Mouse (Mus musculus): ENCODE measurements around the gene Tnnt3. TPM values are rescaled to one million over a fixed set of nuclear protein-coding genes. Genes with fewer than 3 reads are reported as not detected.

The Tnnt3 gene
- total and polyA plus RNA-seq, 3 experiments, result not detected

DNA sequence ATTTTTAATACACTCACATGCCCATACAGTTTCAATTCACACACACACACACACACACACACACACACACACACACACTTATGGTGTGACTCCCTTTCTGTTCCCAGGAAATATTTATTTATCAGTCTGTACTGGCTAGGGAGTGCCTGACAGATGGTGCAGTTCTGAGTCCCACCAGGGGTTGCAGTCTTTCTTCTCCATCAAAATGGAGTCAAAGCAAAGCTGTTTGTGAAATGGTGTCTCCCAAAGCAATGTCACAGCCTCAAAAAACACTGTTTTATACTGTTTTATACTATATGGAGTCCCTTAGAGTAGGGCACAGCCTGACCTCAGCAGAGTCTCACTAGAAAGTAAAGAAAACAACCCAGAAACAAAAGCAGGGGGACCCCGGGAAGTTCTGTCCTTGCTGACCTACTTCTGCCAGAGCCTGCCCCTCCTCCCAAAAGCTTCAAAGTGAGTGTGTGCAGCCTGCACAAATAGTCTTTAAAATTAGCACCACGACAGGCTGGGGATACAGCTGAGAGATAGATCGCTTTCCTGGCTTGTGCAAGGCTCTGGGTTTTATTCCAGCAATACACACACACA is 41.3 kb upstream of the Tnnt3 start:
- Histone ChIP-seq H3K79me2 (ENCODE audit: control insufficient read depth, insufficient read depth, low read length, poor library complexity) (no peaks in the 10 kb centered on the region), H3K36me3 (ENCODE audit: control insufficient read depth in 1 of 2, insufficient read depth in 2 of 2, low read length in 2 of 2) (no peaks in the 10 kb centered on the region), H3K9me3 (replicated peaks; ENCODE audit: insufficient read depth, low read length) (no peaks in the 10 kb centered on the region), H3K4me3 (ENCODE audit: control insufficient read depth in 1 of 2, insufficient read depth in 1 of 2, low read depth in 2 of 2, low read length in 2 of 2) (no peak overlapping the region), H3K4me1 (ENCODE audit: control insufficient read depth in 1 of 2, insufficient read depth in 2 of 2, low read length in 2 of 2) (no peaks in the 10 kb centered on the region), H3K27ac (ENCODE audit: control insufficient read depth, low read depth, low read length) (no peak overlapping the region), H3K27me3 (ENCODE audit: control insufficient read depth in 1 of 2, insufficient read depth in 2 of 2, low read length in 2 of 2) (peaks cover 0 to 2% of the 10 kb centered on the region in 2 experiments; a peak in 1 of 4 replicates), H3K9ac (ENCODE audit: control insufficient read depth, low read depth, low read length, poor library complexity, severe bottlenecking) (no peak overlapping the region)
- TF ChIP-seq ZC3H11A (IDR thresholded peaks at IDR 0.05; ENCODE audit: low read depth, low read length) (no peak), USF2 (IDR thresholded peaks at IDR 0.05; ENCODE audit: borderline replicate concordance in 1 of 2, insufficient read depth in 1 of 2, low read depth in 1 of 2, low read length in 2 of 2) (no peak), USF1 (IDR thresholded peaks at IDR 0.05; ENCODE audit: low read depth, low read length) (no peak), EP300 (IDR thresholded peaks at IDR 0.05; ENCODE audit: low read depth in 1 of 2, low read length in 2 of 2) (no peak), POLR2AphosphoS5 (IDR thresholded peaks at IDR 0.05; ENCODE audit: borderline replicate concordance, low read depth, low read length) (no peak), KAT2A (conservative IDR thresholded peaks at IDR 0.05; ENCODE audit: low read depth, low read length) (no peak), UBTF (IDR thresholded peaks at IDR 0.05; ENCODE audit: borderline replicate concordance, insufficient read depth, low read depth, low read length) (no peak), SMC3 (IDR thresholded peaks at IDR 0.05; ENCODE audit: low read depth, low read length) (no peak), NELFE (IDR thresholded peaks at IDR 0.05; ENCODE audit: low read depth, low read length) (no peak), MYC (IDR thresholded peaks at IDR 0.05; ENCODE audit: low read depth, low read length) (no peak), RCOR1 (IDR thresholded peaks at IDR 0.05; ENCODE audit: low read depth, low read length) (no peak), HCFC1 (IDR thresholded peaks at IDR 0.05; ENCODE audit: low read depth, low read length) (no peak), MYB (IDR thresholded peaks at IDR 0.05; ENCODE audit: low read depth, low read length) (no peak), CHD1 (IDR thresholded peaks at IDR 0.05; ENCODE audit: low read depth, low read length) (no peak)
- DNase-seq (ENCODE audit: low read depth, low spot score), result no peak

DNA sequence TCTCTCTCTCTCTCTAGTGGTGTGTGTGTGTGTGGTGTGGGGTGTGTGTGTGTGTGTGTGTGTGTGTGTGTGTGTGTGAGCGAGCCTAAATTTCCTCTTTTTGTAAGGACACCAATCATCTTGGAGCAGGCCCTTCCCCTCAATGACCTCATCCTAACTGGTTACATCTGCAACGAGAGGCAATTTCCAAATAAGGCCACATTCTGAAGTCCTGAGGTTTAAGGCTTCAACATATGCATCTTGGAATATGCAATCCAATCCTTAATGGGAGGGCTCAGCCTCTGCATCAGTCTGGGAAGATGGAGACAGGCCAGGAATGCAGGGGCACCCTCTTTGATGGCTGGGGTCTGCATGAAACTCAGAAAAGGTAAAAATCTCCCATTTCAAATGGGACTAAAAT is 40.6 kb upstream of the Tnnt3 start:
- H3K27ac ChIP-seq (ENCODE audit: control insufficient read depth, low read depth, low read length), result no peak overlapping the region
- H3K4me1 ChIP-seq (ENCODE audit: control insufficient read depth in 1 of 2, insufficient read depth in 2 of 2, low read length in 2 of 2), result no peaks in the 10 kb centered on the region
- TF ChIP-seq RCOR1 (IDR thresholded peaks at IDR 0.05; ENCODE audit: low read depth, low read length) (no peak), SIN3A (IDR thresholded peaks at IDR 0.05; ENCODE audit: low read length) (no peak), KAT2A (conservative IDR thresholded peaks at IDR 0.05; ENCODE audit: low read depth, low read length) (no peak), EP300 (IDR thresholded peaks at IDR 0.05; ENCODE audit: low read depth in 1 of 2, low read length in 2 of 2) (no peak), CHD2 (IDR thresholded peaks at IDR 0.05; ENCODE audit: low read length) (no peak), SMC3 (IDR thresholded peaks at IDR 0.05; ENCODE audit: low read depth, low read length) (no peak), HCFC1 (IDR thresholded peaks at IDR 0.05; ENCODE audit: low read depth, low read length) (no peak)

More for the DNA sequence above, 40.6 kb upstream of the Tnnt3 start:
- Histone ChIP-seq H3K36me3 (ENCODE audit: control insufficient read depth in 1 of 2, insufficient read depth in 2 of 2, low read length in 2 of 2) (no peaks in the 10 kb centered on the region), H3K27me3 (ENCODE audit: control insufficient read depth in 1 of 2, insufficient read depth in 2 of 2, low read length in 2 of 2) (no peaks in the 10 kb centered on the region; a peak in 1 of 4 replicates), H3K4me3 (ENCODE audit: control insufficient read depth in 1 of 2, insufficient read depth in 1 of 2, low read depth in 2 of 2, low read length in 2 of 2) (no peak overlapping the region), H3K9ac (ENCODE audit: control insufficient read depth, low read depth, low read length, poor library complexity, severe bottlenecking) (no peak overlapping the region), H3K9me3 (replicated peaks; ENCODE audit: insufficient read depth, low read length) (no peaks in the 10 kb centered on the region), H3K79me2 (ENCODE audit: control insufficient read depth, insufficient read depth, low read length, poor library complexity) (no peaks in the 10 kb centered on the region)
- DNase-seq (ENCODE audit: low read depth, low spot score), result peak; percentile 17
